Mouse (Mus musculus) MEL (cell line): Measurements from ENCODE around the gene Pp2d1. TPM values are rescaled to one million over a fixed set of nuclear protein-coding genes. Genes with fewer than 3 reads are reported as not detected.
A peak's percentile ranks its signal among the peaks of the same experiment; 100 is the strongest.

Experiments used
- DNase-seq: peaks from one replicate; pipeline ENCODE4 v3.0.0; 2011; ENCODE audit warnings: low read depth, low spot score
- H3K27ac ChIP-seq: 2 replicates; pipeline ENCODE4 v1.5.1; 2012; ENCODE audit warnings: low read depth, mild to moderate bottlenecking, control low read depth, low read length, moderate library complexity; ENCODE audit not compliant: control insufficient read depth
- H3K27me3 ChIP-seq, 2 experiments: fragments of 150-350 bp in 1 of 2; sonication (generic) in 1 of 2; 2 replicates each; pipeline ENCODE4 v1.6.1; 2012; ENCODE audit warnings: low read length in 2 of 2, mild to moderate bottlenecking in 2 of 2, improper control_type of control experiment in 1 of 2, moderate library complexity in 1 of 2; ENCODE audit not compliant: insufficient read depth in 2 of 2, control insufficient read depth in 1 of 2
- H3K36me3 ChIP-seq, 2 experiments: 2 replicates each; pipeline ENCODE4 v1.6.1; 2012 to 2014; ENCODE audit warnings: low read length in 2 of 2, improper control_type of control experiment in 1 of 2, inconsistent platforms in 1 of 2, mild to moderate bottlenecking in 1 of 2; ENCODE audit not compliant: insufficient read depth in 2 of 2, control insufficient read depth in 1 of 2
- H3K4me1 ChIP-seq, 2 experiments: fragments of 150-350 bp in 1 of 2; sonication (generic) in 1 of 2; 2 replicates each; pipeline ENCODE4 v1.6.1; 2012; ENCODE audit warnings: low read length in 2 of 2, improper control_type of control experiment in 1 of 2, mild to moderate bottlenecking in 1 of 2; ENCODE audit not compliant: insufficient read depth in 2 of 2, control insufficient read depth in 1 of 2
- H3K4me3 ChIP-seq, 2 experiments: fragments of 150-350 bp in 1 of 2; sonication (generic) in 1 of 2; 2 replicates each; pipeline ENCODE4 v1.5.1; 2012; ENCODE audit warnings: low read depth in 2 of 2, low read length in 2 of 2, mild to moderate bottlenecking in 2 of 2, moderate library complexity in 2 of 2, control low read depth in 1 of 2, improper control_type of control experiment in 1 of 2; ENCODE audit not compliant: control insufficient read depth in 1 of 2, insufficient read depth in 1 of 2
- H3K79me2 ChIP-seq: 2 replicates; pipeline ENCODE4 v1.6.1; 2012; ENCODE audit warnings: mild to moderate bottlenecking, low read length, moderate library complexity; ENCODE audit not compliant: control insufficient read depth, poor library complexity, insufficient read depth
- H3K9ac ChIP-seq: 2 replicates; pipeline ENCODE4 v1.6.1; 2012; ENCODE audit warnings: low read depth, mild to moderate bottlenecking, control low read depth, low read length, moderate library complexity; ENCODE audit not compliant: control insufficient read depth, poor library complexity, severe bottlenecking
- H3K9me3 ChIP-seq: fragments of 150-350 bp; sonication (generic); replicated peaks from 2 replicates; pipeline ENCODE4 v1.6.1; 2012; ENCODE audit warnings: mild to moderate bottlenecking, low read length, improper control_type of control experiment, moderate library complexity; ENCODE audit not compliant: insufficient read depth
- BHLHE40 ChIP-seq: IDR thresholded peaks from 2 replicates; pipeline ENCODE4 v1.6.1; 2012; ENCODE audit warnings: low read depth, mild to moderate bottlenecking, inconsistent platforms, low read length, improper control_type of control experiment, borderline replicate concordance
- CTCF ChIP-seq, 3 experiments: IDR thresholded peaks in 2 of 3; conservative IDR thresholded peaks in 1 of 3; 2 replicates each; pipeline ENCODE4 v1.5.1; 2011 to 2012; ENCODE audit warnings: low read length in 3 of 3, low read depth in 2 of 3, mild to moderate bottlenecking in 2 of 3, improper control_type of control experiment in 1 of 3, inconsistent platforms in 1 of 3, mixed read lengths in 1 of 3, moderate library complexity in 1 of 3; ENCODE audit not compliant: control insufficient read depth in 1 of 3, insufficient read depth in 1 of 3, poor library complexity in 1 of 3, severe bottlenecking in 1 of 3
- EP300 ChIP-seq, 2 experiments: IDR thresholded peaks; 2 replicates each; pipeline ENCODE4 v1.6.1; 2011; ENCODE audit warnings: improper control_type of control experiment in 2 of 2, low read length in 2 of 2, low read depth in 1 of 2, mild to moderate bottlenecking in 1 of 2
- ETS1 ChIP-seq: IDR thresholded peaks from 2 replicates; pipeline ENCODE4 v1.6.1; 2012; ENCODE audit warnings: low read depth, mild to moderate bottlenecking, inconsistent platforms, low read length, improper control_type of control experiment, moderate library complexity
- GABPA ChIP-seq: IDR thresholded peaks from 2 replicates; pipeline ENCODE4 v1.6.1; 2012; ENCODE audit warnings: low read depth, mild to moderate bottlenecking, inconsistent platforms, low read length, improper control_type of control experiment, moderate library complexity
- GATA1 ChIP-seq: IDR thresholded peaks from 2 replicates; pipeline ENCODE4 v1.6.1; 2011; ENCODE audit warnings: low read depth, low read length, improper control_type of control experiment
- JUND ChIP-seq: IDR thresholded peaks from 2 replicates; pipeline ENCODE4 v1.6.1; 2011; ENCODE audit warnings: low read depth, mild to moderate bottlenecking, improper control_type of control experiment, low read length
- KAT2A ChIP-seq: conservative IDR thresholded peaks from 2 replicates; pipeline ENCODE4 v1.6.1; 2012; ENCODE audit warnings: low read depth, low read length, improper control_type of control experiment, inconsistent platforms
- MAFK ChIP-seq: IDR thresholded peaks from 2 replicates; pipeline ENCODE4 v1.6.1; 2011; ENCODE audit warnings: low read depth, mild to moderate bottlenecking, low read length, improper control_type of control experiment, borderline replicate concordance
- MAZ ChIP-seq: IDR thresholded peaks from 2 replicates; pipeline ENCODE4 v1.6.1; 2012; ENCODE audit warnings: low read depth, mild to moderate bottlenecking, inconsistent platforms, low read length, improper control_type of control experiment
- MXI1 ChIP-seq: IDR thresholded peaks from 2 replicates; pipeline ENCODE4 v1.6.1; 2011; ENCODE audit warnings: mild to moderate bottlenecking, low read depth, low read length, improper control_type of control experiment
- MYC ChIP-seq: IDR thresholded peaks from 2 replicates; pipeline ENCODE4 v1.6.1; 2011; ENCODE audit warnings: low read depth, mild to moderate bottlenecking, low read length, improper control_type of control experiment, moderate library complexity
- NELFE ChIP-seq: IDR thresholded peaks from 2 replicates; pipeline ENCODE4 v1.6.1; 2011; ENCODE audit warnings: low read depth, low read length, improper control_type of control experiment
- NRF1 ChIP-seq: IDR thresholded peaks from 2 replicates; pipeline ENCODE4 v1.6.1; 2014; ENCODE audit warnings: low read depth, mild to moderate bottlenecking, inconsistent platforms, low read length, improper control_type of control experiment, moderate library complexity; ENCODE audit not compliant: poor library complexity, insufficient read depth, severe bottlenecking
- POLR2A ChIP-seq, 2 experiments: IDR thresholded peaks; 2 replicates each; pipeline ENCODE4 v1.6.1; 2011 to 2012; ENCODE audit warnings: low read length in 2 of 2, mild to moderate bottlenecking in 2 of 2, control low read depth in 1 of 2, improper control_type of control experiment in 1 of 2, low read depth in 1 of 2, moderate library complexity in 1 of 2; ENCODE audit not compliant: control insufficient read depth in 1 of 2, insufficient read depth in 1 of 2, poor library complexity in 1 of 2
- POLR2AphosphoS5 ChIP-seq: IDR thresholded peaks from 2 replicates; pipeline ENCODE4 v1.6.1; 2012; ENCODE audit warnings: low read depth, borderline replicate concordance, mild to moderate bottlenecking, inconsistent platforms, low read length, moderate library complexity, mixed read lengths
- RAD21 ChIP-seq: IDR thresholded peaks from 2 replicates; pipeline ENCODE4 v1.6.1; 2011; ENCODE audit warnings: mild to moderate bottlenecking, low read depth, low read length, improper control_type of control experiment
- SMC3 ChIP-seq: IDR thresholded peaks from 2 replicates; pipeline ENCODE4 v1.6.1; 2011; ENCODE audit warnings: low read depth, low read length, improper control_type of control experiment
- TBP ChIP-seq: IDR thresholded peaks from 2 replicates; pipeline ENCODE4 v1.8.0; 2011; ENCODE audit warnings: low read depth, low read length, improper control_type of control experiment
- TCF12 ChIP-seq: IDR thresholded peaks from 2 replicates; pipeline ENCODE4 v1.6.1; 2014; ENCODE audit warnings: low read depth, mild to moderate bottlenecking, inconsistent platforms, low read length, improper control_type of control experiment, moderate library complexity
- UBTF ChIP-seq: IDR thresholded peaks from 2 replicates; pipeline ENCODE4 v1.6.1; 2012; ENCODE audit warnings: low read depth, mild to moderate bottlenecking, inconsistent platforms, low read length, improper control_type of control experiment, moderate library complexity, borderline replicate concordance; ENCODE audit not compliant: insufficient read depth
- USF1 ChIP-seq: IDR thresholded peaks from 2 replicates; pipeline ENCODE4 v1.6.1; 2014; ENCODE audit warnings: low read depth, mild to moderate bottlenecking, inconsistent platforms, low read length, improper control_type of control experiment, moderate library complexity
- USF2 ChIP-seq, 2 experiments: IDR thresholded peaks; 2 replicates each; pipeline ENCODE4 v1.6.1; 2011 to 2012; ENCODE audit warnings: improper control_type of control experiment in 2 of 2, low read length in 2 of 2, borderline replicate concordance in 1 of 2, inconsistent platforms in 1 of 2, low read depth in 1 of 2, mild to moderate bottlenecking in 1 of 2; ENCODE audit not compliant: insufficient read depth in 1 of 2
- ZKSCAN1 ChIP-seq: IDR thresholded peaks from 2 replicates; pipeline ENCODE4 v1.6.1; 2012; ENCODE audit warnings: low read depth, mild to moderate bottlenecking, inconsistent platforms, low read length, improper control_type of control experiment, moderate library complexity
- polyA plus RNA-seq, 2 experiments: library from polyadenylated mRNA; stranded (reverse) in 1 of 2; unstranded in 1 of 2; fragments of >175 nt in 1 of 2; fragments of >200 nt in 1 of 2; gene quantifications; 2 replicates each; pipeline versions ENCODE4 v1.2.1 to v1.2.4; 2012; ENCODE audit warnings: low replicate concordance in 2 of 2, low read depth in 1 of 2; ENCODE audit not compliant: insufficient read length in 2 of 2, insufficient read depth in 1 of 2, missing spikeins in 1 of 2
- total RNA-seq: library from RNA; depleted of rRNA; stranded (reverse); fragments of 300-350 nt; gene quantifications from 2 replicates; pipeline ENCODE4 v1.2.3, GENCODE M21; 2012

Pp2d1 gene
- total and polyA plus RNA-seq, 3 experiments = 0.04 to 0.08 TPM; not detected in 1

DNA sequence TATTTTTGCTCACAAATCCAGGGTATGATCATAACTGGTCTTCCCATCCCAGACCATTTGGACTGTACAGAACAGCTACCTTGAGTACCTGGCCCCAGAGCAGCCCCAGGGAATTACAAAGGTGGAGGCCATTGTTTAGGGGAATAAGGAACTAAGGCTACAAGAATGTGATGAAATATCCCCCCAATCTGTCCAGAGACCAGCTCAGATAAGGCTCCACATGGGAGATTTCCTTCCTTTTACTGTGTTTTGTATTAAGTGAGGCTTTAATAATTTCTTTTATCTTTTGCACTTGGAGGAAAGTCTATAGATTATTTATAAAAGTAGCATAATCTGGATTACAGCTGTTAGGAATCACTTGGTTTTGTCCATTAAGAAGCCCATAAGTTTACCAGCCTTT lies 70.6 kb downstream of the Pp2d1 start (continued):
- no peak for TF ChIP-seq MXI1
- 0 out of 2 replicates have a peak, but pooled peaks have one; percentile 30 for TF ChIP-seq MYC
- TF ChIP-seq MAFK = no peak
- TF ChIP-seq GABPA = no peak
- no peak for TF ChIP-seq USF1
- no peak for TF ChIP-seq ZKSCAN1
- no peak for TF ChIP-seq KAT2A
- TF ChIP-seq EP300 (IDR thresholded peaks at IDR 0.05; ENCODE audit: low read depth in 1 of 2, low read length in 2 of 2) = peak in 1 of 2 experiments; percentile 70; a peak in 2 of 4 replicates
- TF ChIP-seq GATA1 = peak; percentile 73
- TF ChIP-seq CTCF (IDR thresholded peaks at IDR 0.05 in 2 of 3, conservative IDR thresholded peaks at IDR 0.05 in 1 of 3; ENCODE audit: control insufficient read depth in 1 of 3, insufficient read depth in 1 of 3, low read depth in 2 of 3, low read length in 3 of 3, poor library complexity in 1 of 3, severe bottlenecking in 1 of 3) = no peak
- no peak for TF ChIP-seq NELFE
- no peak for TF ChIP-seq JUND
- no peak for TF ChIP-seq NRF1
- TF ChIP-seq POLR2AphosphoS5 = no peak

DNA sequence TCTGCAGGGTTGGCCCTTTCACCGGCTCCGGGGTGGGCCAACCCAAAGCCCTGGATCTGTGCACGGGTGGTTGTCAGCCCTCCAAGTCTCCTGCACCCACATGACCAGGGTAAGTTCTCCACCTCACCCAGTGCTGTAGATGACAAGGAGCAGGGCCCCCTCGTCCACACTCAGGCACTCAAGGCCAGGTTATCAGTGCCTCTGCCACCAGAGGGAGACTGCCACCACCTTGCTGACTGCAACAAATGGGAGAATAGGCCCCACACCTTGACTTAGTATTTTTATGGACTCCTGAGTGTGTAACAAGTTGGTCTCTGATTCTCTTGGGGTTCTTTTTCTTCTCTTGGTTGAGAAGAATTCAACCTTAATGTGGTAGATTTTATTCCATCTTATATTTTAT lies 73.7 kb downstream of the Pp2d1 start:
- Histone ChIP-seq H3K27ac (no peak overlapping the region), H3K4me1 (peaks cover 2 to 13% of the 10 kb centered on the region in 2 experiments; a peak in 3 of 4 replicates), H3K4me3 (no peak overlapping the region), H3K27me3 (no peaks in the 10 kb centered on the region; a peak in 1 of 4 replicates), H3K36me3 (peaks cover 0 to 17% of the 10 kb centered on the region in 2 experiments; a peak in 2 of 4 replicates), H3K9ac (no peak overlapping the region), H3K9me3 (no peaks in the 10 kb centered on the region), H3K79me2 (no peaks in the 10 kb centered on the region)
- TF ChIP-seq KAT2A (no peak), SMC3 (peak; percentile 50), RAD21 (peak; percentile 31), CTCF (IDR thresholded peaks at IDR 0.05 in 2 of 3, conservative IDR thresholded peaks at IDR 0.05 in 1 of 3; ENCODE audit: control insufficient read depth in 1 of 3, insufficient read depth in 1 of 3, low read depth in 2 of 3, low read length in 3 of 3, poor library complexity in 1 of 3, severe bottlenecking in 1 of 3) (peak in 2 of 3 experiments; percentile 52 to 61; a peak in 5 of 6 replicates)
- peak; percentile 29 for DNase-seq

DNA sequence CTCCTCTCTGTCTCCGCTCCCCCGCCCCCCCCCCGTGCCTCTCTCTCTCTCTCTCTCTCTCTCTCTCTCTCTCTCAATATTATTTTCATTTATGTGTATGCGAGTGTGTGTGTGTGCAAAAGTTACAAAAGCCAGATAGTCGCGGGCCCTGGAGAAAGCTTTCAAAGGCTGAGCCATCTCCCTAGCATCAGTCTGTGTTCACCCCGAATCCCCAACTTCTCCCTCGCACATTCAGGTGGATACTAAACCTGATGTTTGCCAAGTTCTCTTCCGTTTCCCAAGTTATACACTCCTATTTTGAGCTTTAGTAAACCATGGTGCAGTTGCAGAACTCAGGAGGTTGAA lies 75.8 kb downstream of the Pp2d1 start:
- Histone ChIP-seq H3K4me3 (peak overlapping the region in 1 of 2 experiments; percentile 18; a peak in 1 of 4 replicates), H3K27ac (no peak overlapping the region), H3K4me1 (peaks cover 0 to 10% of the 10 kb centered on the region in 2 experiments; a peak in 3 of 4 replicates), H3K27me3 (no peaks in the 10 kb centered on the region; a peak in 2 of 4 replicates), H3K9ac (no peak overlapping the region), H3K79me2 (no peaks in the 10 kb centered on the region), H3K36me3 (peaks cover 0 to 6% of the 10 kb centered on the region in 2 experiments; a peak in 2 of 4 replicates)
- DNase-seq = no peak
- TF ChIP-seq BHLHE40 = no peak
- no peak for TF ChIP-seq USF2 (IDR thresholded peaks at IDR 0.05; ENCODE audit: borderline replicate concordance in 1 of 2, insufficient read depth in 1 of 2, low read depth in 1 of 2, low read length in 2 of 2)
- no peak for TF ChIP-seq NRF1
- TF ChIP-seq TBP = no peak
- TF ChIP-seq ETS1 = no peak
- no peak for TF ChIP-seq MXI1
- TF ChIP-seq UBTF = no peak
- no peak for TF ChIP-seq TCF12
- no peak for TF ChIP-seq POLR2A (IDR thresholded peaks at IDR 0.05; ENCODE audit: control insufficient read depth in 1 of 2, insufficient read depth in 1 of 2, low read depth in 1 of 2, low read length in 2 of 2, poor library complexity in 1 of 2)
- no peak for TF ChIP-seq MAZ
- TF ChIP-seq, all 39 proteins: peak for 0
- no peaks in the 10 kb centered on the region for H3K9me3 ChIP-seq
